29 mouse cellular contexts compared by ENCODE assay signal in genomic region chr15:95758069-95758468, GRCm38 (mm10). TPM values are rescaled to one million over a fixed set of nuclear protein-coding genes. Genes with fewer than 3 reads are reported as not detected.
DNase-seq lines count a peak whose midpoint lies in the region; ATAC-seq and TF ChIP-seq lines count a peak whose summit lies in the region.
"Had no signal": no experiment of that assay in that cellular context is flagged by ENCODE, and none has a peak within 500 bp of the region (broad histone marks: within the 10 kb centered on the region; RNA-seq: fewer than 3 reads in every experiment).

No protein-coding gene starts in this region.

- TF ChIP-seq CTCF in heart, postnatal 0 days (IDR thresholded peaks at IDR 0.05; ENCODE audit: low read depth): no peak

- no peaks in the 10 kb centered on the region for H3K27me3 ChIP-seq in heart, postnatal 0 days (ENCODE audit: control insufficient read depth, insufficient read depth, low read length)
- H3K27me3 ChIP-seq: CH12.LX; embryonic facial prominence, embryonic 12.5 days; forebrain, embryonic 12.5 days; forebrain, embryonic 15.5 days had no signal

- 80% methylated on average over 5 of the region's 5 CpGs for WGBS in heart, postnatal 0 days

- DNase-seq in heart, postnatal 0 days (ENCODE audit: low spot score): no peak
- DNase-seq in heart, postnatal 25 days (ENCODE audit: low spot score): no peak
- DNase-seq in NIH3T3 (ENCODE audit: low read depth): peak; percentile 11
- peak; percentile 58 for DNase-seq in fat pad, adult 2 months (ENCODE audit: extremely low read depth, low read depth, low spot score)
- DNase-seq in thymus, postnatal 14 days: peak; percentile 56
- DNase-seq in frontal cortex, adult 2 months (ENCODE audit: extremely low spot score in 1 of 2, low spot score in 1 of 2): no peak
- no peak for DNase-seq in c-Kit-positive CD71-positive TER-119-positive erythroid progenitor cells, embryonic 14.5 days (ENCODE audit: low spot score)
- DNase-seq: adrenal gland, adult 8-10 months; adrenal gland, postnatal 25 days; B cell, adult 2 months; cerebellum, adult 2 months; cerebellum, adult 9-11 months; cerebellum, postnatal 25 days; gastrocnemius, adult 2 months; gastrocnemius, postnatal 14 days; heart, adult 18-20 months; heart, postnatal 10 days; heart, postnatal 4 days had no signal

- TF ChIP-seq EP300 in heart, postnatal 0 days (IDR thresholded peaks at IDR 0.05; ENCODE audit: low read depth): no peak

- H3K4me1 ChIP-seq in heart, postnatal 0 days (ENCODE audit: control insufficient read depth, insufficient read depth): no peaks in the 10 kb centered on the region
- H3K4me1 ChIP-seq: embryonic facial prominence, embryonic 12.5 days; forebrain, embryonic 12.5 days; forebrain, embryonic 15.5 days had no signal

- intact Hi-C loops in heart, postnatal 25 days (cut with DNase I): no loop called here

- H3K9ac ChIP-seq in heart, postnatal 0 days (replicated peaks; ENCODE audit: low read depth, low read length): no peak overlapping the region
- H3K9ac ChIP-seq: embryonic facial prominence, embryonic 12.5 days; embryonic facial prominence, embryonic 15.5 days; forebrain, embryonic 12.5 days; forebrain, embryonic 15.5 days; heart, embryonic 13.5 days; hindbrain, embryonic 14.5 days had no signal

- H3K4me2 ChIP-seq in heart, postnatal 0 days (ENCODE audit: low read depth, low read length): no peak overlapping the region
- H3K4me2 ChIP-seq: embryonic facial prominence, embryonic 12.5 days; embryonic facial prominence, embryonic 15.5 days; forebrain, embryonic 12.5 days; forebrain, embryonic 15.5 days; heart, embryonic 13.5 days; hindbrain, embryonic 14.5 days had no signal

- no peak overlapping the region for H3K4me3 ChIP-seq in heart, postnatal 0 days (ENCODE audit: low read depth, low read length)
- H3K4me3 ChIP-seq: embryonic facial prominence, embryonic 12.5 days; embryonic facial prominence, embryonic 15.5 days; forebrain, embryonic 12.5 days; forebrain, embryonic 15.5 days; gastrocnemius, adult 2 months; heart, embryonic 10.5 days; heart, embryonic 13.5 days had no signal

- no peaks in the 10 kb centered on the region for H3K9me3 ChIP-seq in heart, postnatal 0 days (replicated peaks; ENCODE audit: control insufficient read depth, low read length)
- H3K9me3 ChIP-seq: embryonic facial prominence, embryonic 12.5 days; embryonic facial prominence, embryonic 15.5 days; forebrain, embryonic 12.5 days; forebrain, embryonic 15.5 days; G1E; heart, embryonic 10.5 days; heart, embryonic 13.5 days had no signal

- no peak for ATAC-seq in heart, postnatal 0 days (ENCODE audit: insufficient read depth, low read depth)
- no peak for ATAC-seq in monocyte, adult 5-6 weeks (replicated peaks; ENCODE audit: insufficient number of reproducible peaks, low FRiP score, low TSS enrichment, poor library complexity, severe bottlenecking)
- ATAC-seq: intestine, postnatal 0 days had no signal

- no peaks in the 10 kb centered on the region for H3K36me3 ChIP-seq in heart, postnatal 0 days (replicated peaks; ENCODE audit: control insufficient read depth, insufficient read depth, low read length)
- H3K36me3 ChIP-seq: embryonic facial prominence, embryonic 12.5 days; embryonic facial prominence, embryonic 15.5 days; forebrain, embryonic 12.5 days; forebrain, embryonic 15.5 days; G1E; heart, embryonic 10.5 days; heart, embryonic 13.5 days had no signal

- H3K27ac ChIP-seq in heart, postnatal 0 days (ENCODE audit: low read depth): peak overlapping the region; percentile 55; the same call in 1 of the 2 replicates
- H3K27ac ChIP-seq: embryonic facial prominence, embryonic 12.5 days; forebrain, embryonic 12.5 days; forebrain, embryonic 15.5 days; heart, embryonic 10.5 days; heart, embryonic 13.5 days; hindbrain, embryonic 14.5 days had no signal

RNA-seq across cellular contexts. Expression of gene Ano6, which starts 32.6 kb away (rescaled TPM):
- 26.5 and 37.0 TPM in 2 replicates for total RNA-seq in heart, postnatal 0 days (2014; rRNA removed; ENCODE audit: low replicate concordance)
- 13.5 and 14.2 TPM in 2 replicates for polyA plus RNA-seq in heart, postnatal 0 days (2015; fragmentation: Nextera tagmentation; extraction: Ambion mirVana)
- total RNA-seq in heart, postnatal 25 days (2021): 10 to 100 TPM; 21.1 to 25.9 TPM
- 47.5 to 60.0 TPM (median 54.9 TPM) in 3 replicates for total RNA-seq in monocyte, adult 5-6 weeks (2017)
- 23.8 and 27.7 TPM in 2 replicates for polyA plus RNA-seq in frontal cortex, adult 2 months (2012; rRNA removed)

Comparison
In these comparisons a context has a peak if more than half of its experiments do, and no peak if none do; other contexts are left out.
1. DNase-seq: peak in NIH3T3 (single experiment), fat pad, adult 2 months (single experiment) and thymus, postnatal 14 days (single experiment); none in heart, postnatal 0 days (single experiment), heart, postnatal 25 days (single experiment), frontal cortex, adult 2 months (0 of 2) and c-Kit-positive CD71-positive TER-119-positive erythroid progenitor cells, embryonic 14.5 days (single experiment).